Mouse (Mus musculus): ENCODE measurements around the gene Igfals. TPM values are rescaled to one million over a fixed set of nuclear protein-coding genes. Genes with fewer than 3 reads are reported as not detected.

The Igfals gene
- polyA plus RNA-seq, 1 experiment from 2014 or later = not detected

GRCm38 (mm10) chr17:24849733-24850064, 16.1 kb upstream of the Igfals start:
- H3K27me3 ChIP-seq = peaks cover 14% of the 10 kb centered on the region
- H3K4me1 ChIP-seq (replicated peaks) = peaks cover 24% of the 10 kb centered on the region
- H3K36me3 ChIP-seq = peaks cover 21% of the 10 kb centered on the region
- peak overlapping the region; percentile 77 for H3K4me3 ChIP-seq
- peak overlapping the region; percentile 94 for H3K27ac ChIP-seq (replicated peaks)
- peak overlapping the region; percentile 81 for H3K9ac ChIP-seq
- ATAC-seq (ENCODE audit: low read depth) = peak; percentile 73
- WGBS = under 1% methylated on average over 21 of the region's 21 CpGs
- H3K4me2 ChIP-seq = peak overlapping the region; percentile 89
- H3K9me3 ChIP-seq = no peaks in the 10 kb centered on the region

- peaks cover 26% of the 10 kb centered on the region for H3K36me3 ChIP-seq
- H3K27me3 ChIP-seq = peaks cover 11% of the 10 kb centered on the region
- peaks cover 24% of the 10 kb centered on the region for H3K4me1 ChIP-seq (replicated peaks)
- H3K27ac ChIP-seq (replicated peaks) = peak within 1 kb of the TSS; percentile 94
- WGBS = under 1% methylated on average over 58 of the region's 58 CpGs
- peak; percentile 100 for ATAC-seq (ENCODE audit: low read depth)
- peak within 1 kb of the TSS; percentile 89 for H3K4me2 ChIP-seq
- peak within 1 kb of the TSS; percentile 77 for H3K4me3 ChIP-seq
- no peaks in the 10 kb centered on the region for H3K9me3 ChIP-seq
- H3K9ac ChIP-seq = peak within 1 kb of the TSS; percentile 81
Measured at GRCm38 (mm10) chr17:24850065-24850772, 15.6 kb upstream of the Igfals start, which contains the start of gene Fahd1. Gene Fahd1 (minus strand): TSS chr17:24850364.

- 2% methylated on average over 20 of the region's 20 CpGs for WGBS
- Histone ChIP-seq H3K4me3 (peak overlapping the region; percentile 77), H3K4me1 (replicated peaks) (peaks cover 24% of the 10 kb centered on the region), H3K9ac (peak overlapping the region; percentile 81), H3K36me3 (peaks cover 30% of the 10 kb centered on the region), H3K27ac (replicated peaks) (peak overlapping the region; percentile 67), H3K4me2 (peak overlapping the region; percentile 72), H3K27me3 (peaks cover 8% of the 10 kb centered on the region), H3K9me3 (no peaks in the 10 kb centered on the region)
- no peak for ATAC-seq (ENCODE audit: low read depth)
Measured at GRCm38 (mm10) chr17:24850773-24851127, 15.0 kb upstream of the Igfals start.

- H3K4me2 ChIP-seq = peak overlapping the region; percentile 72
- H3K36me3 ChIP-seq = peaks cover 38% of the 10 kb centered on the region
- ATAC-seq (ENCODE audit: low read depth) = no peak
- H3K4me3 ChIP-seq = peak overlapping the region; percentile 77
- H3K27me3 ChIP-seq = peaks cover 8% of the 10 kb centered on the region
- H3K9ac ChIP-seq = peak overlapping the region; percentile 81
- no peak overlapping the region for H3K27ac ChIP-seq (replicated peaks)
- 81% methylated on average over 10 of the region's 10 CpGs for WGBS
- peaks cover 24% of the 10 kb centered on the region for H3K4me1 ChIP-seq (replicated peaks)
- H3K9me3 ChIP-seq = no peaks in the 10 kb centered on the region
Measured at GRCm38 (mm10) chr17:24851381-24852125, 14.2 kb upstream of the Igfals start.

- no peak for ATAC-seq (ENCODE audit: low read depth)
- 85% methylated on average over 3 of the region's 3 CpGs for WGBS
- H3K4me1 ChIP-seq (replicated peaks) = peaks cover 10% of the 10 kb centered on the region
- no peaks in the 10 kb centered on the region for H3K9me3 ChIP-seq
- no peak overlapping the region for H3K27ac ChIP-seq (replicated peaks)
- peaks cover 8% of the 10 kb centered on the region for H3K27me3 ChIP-seq
- H3K36me3 ChIP-seq = peaks cover 59% of the 10 kb centered on the region
- no peak overlapping the region for H3K9ac ChIP-seq
- H3K4me3 ChIP-seq = no peak overlapping the region
- no peak overlapping the region for H3K4me2 ChIP-seq
Measured at GRCm38 (mm10) chr17:24855838-24856464, 9.8 kb upstream of the Igfals start.

GRCm38 (mm10) chr17:24856589-24856988, 9.2 kb upstream of the Igfals start:
- Histone ChIP-seq H3K4me3 (no peak overlapping the region), H3K9me3 (no peaks in the 10 kb centered on the region), H3K27ac (replicated peaks) (no peak overlapping the region), H3K4me1 (replicated peaks) (peaks cover 3% of the 10 kb centered on the region), H3K9ac (no peak overlapping the region), H3K27me3 (peaks cover 3% of the 10 kb centered on the region; the same call in 1 of the 2 replicates), H3K4me2 (no peak overlapping the region), H3K36me3 (peaks cover 66% of the 10 kb centered on the region)
- no peak for ATAC-seq (ENCODE audit: low read depth)
- 92% methylated on average over 13 of the region's 13 CpGs for WGBS

GRCm38 (mm10) chr17:24857831-24858470, 7.8 kb upstream of the Igfals start:
- ATAC-seq (ENCODE audit: low read depth) = no peak
- Histone ChIP-seq H3K36me3 (peaks cover 75% of the 10 kb centered on the region), H3K27me3 (no peaks in the 10 kb centered on the region), H3K9ac (no peak overlapping the region), H3K4me1 (replicated peaks) (no peaks in the 10 kb centered on the region), H3K4me3 (no peak overlapping the region), H3K9me3 (no peaks in the 10 kb centered on the region), H3K4me2 (no peak overlapping the region), H3K27ac (replicated peaks) (no peak overlapping the region)
- WGBS = 87% methylated on average over 8 of the region's 8 CpGs

GRCm38 (mm10) chr17:24858967-24859366, 6.8 kb upstream of the Igfals start:
- Histone ChIP-seq H3K4me3 (no peak overlapping the region), H3K9ac (no peak overlapping the region), H3K27ac (replicated peaks) (no peak overlapping the region), H3K4me2 (no peak overlapping the region), H3K27me3 (no peaks in the 10 kb centered on the region), H3K36me3 (peaks cover 73% of the 10 kb centered on the region), H3K4me1 (replicated peaks) (no peaks in the 10 kb centered on the region), H3K9me3 (no peaks in the 10 kb centered on the region)
- ATAC-seq (ENCODE audit: low read depth) = no peak
- 84% methylated on average over 6 of the region's 6 CpGs for WGBS

GRCm38 (mm10) chr17:24860076-24860475, 5.7 kb upstream of the Igfals start:
- H3K27me3 ChIP-seq = no peaks in the 10 kb centered on the region
- no peak overlapping the region for H3K4me3 ChIP-seq
- H3K4me1 ChIP-seq (replicated peaks) = no peaks in the 10 kb centered on the region
- no peak overlapping the region for H3K27ac ChIP-seq (replicated peaks)
- H3K9ac ChIP-seq = no peak overlapping the region
- H3K36me3 ChIP-seq = peaks cover 71% of the 10 kb centered on the region
- no peaks in the 10 kb centered on the region for H3K9me3 ChIP-seq
- no peak for ATAC-seq (ENCODE audit: low read depth)
- H3K4me2 ChIP-seq = no peak overlapping the region
- WGBS = 93% methylated on average over 8 of the region's 8 CpGs

GRCm38 (mm10) chr17:24861785-24862184, 4.0 kb upstream of the Igfals start:
- peaks cover 71% of the 10 kb centered on the region for H3K36me3 ChIP-seq
- 93% methylated on average over 3 of the region's 3 CpGs for WGBS

GRCm38 (mm10) chr17:24867914-24868313, 2.1 kb downstream of the Igfals start:
- no peak overlapping the region for H3K9ac ChIP-seq
- H3K36me3 ChIP-seq = peaks cover 33% of the 10 kb centered on the region
- WGBS = 95% methylated on average over 10 of the region's 10 CpGs

More at GRCm38 (mm10) chr17:24861785-24862184, 4.0 kb upstream of the Igfals start:
- no peaks in the 10 kb centered on the region for H3K4me1 ChIP-seq (replicated peaks)
- no peak overlapping the region for H3K9ac ChIP-seq
- H3K27ac ChIP-seq (replicated peaks) = no peak overlapping the region
- H3K4me2 ChIP-seq = no peak overlapping the region
- no peaks in the 10 kb centered on the region for H3K27me3 ChIP-seq
- no peaks in the 10 kb centered on the region for H3K9me3 ChIP-seq
- ATAC-seq (ENCODE audit: low read depth) = no peak
- no peak overlapping the region for H3K4me3 ChIP-seq

More at GRCm38 (mm10) chr17:24867914-24868313, 2.1 kb downstream of the Igfals start:
- H3K27ac ChIP-seq (replicated peaks) = no peak overlapping the region
- no peaks in the 10 kb centered on the region for H3K9me3 ChIP-seq
- H3K4me1 ChIP-seq (replicated peaks) = no peaks in the 10 kb centered on the region
- ATAC-seq (ENCODE audit: low read depth) = no peak
- H3K27me3 ChIP-seq = no peaks in the 10 kb centered on the region
- no peak overlapping the region for H3K4me3 ChIP-seq
- H3K4me2 ChIP-seq = no peak overlapping the region
